In genomic region chr1:138843361-138844091, GRCm38 (mm10) we compare ENCODE assay signal across 10 mouse cellular contexts. TPM values are rescaled to one million over a fixed set of nuclear protein-coding genes. Genes with fewer than 3 reads are reported as not detected.
A peak's percentile ranks its signal among the peaks of the same experiment; 100 is the strongest.
DNase-seq lines count a peak whose midpoint lies in the region; ATAC-seq and TF ChIP-seq lines count a peak whose summit lies in the region.
"Had no signal": no experiment of that assay in that cellular context is flagged by ENCODE, and none has a peak within 500 bp of the region (broad histone marks: within the 10 kb centered on the region; RNA-seq: fewer than 3 reads in every experiment).

No protein-coding gene starts in this region.

- H3K27ac ChIP-seq in heart, adult 2 months, result no peak overlapping the region
- no peak overlapping the region for H3K27ac ChIP-seq in embryonic facial prominence, embryonic 15.5 days (replicated peaks)
- H3K27ac ChIP-seq in intestine, embryonic 14.5 days (ENCODE audit: low read depth), result no peak overlapping the region
- H3K27ac ChIP-seq in midbrain, postnatal 0 days (ENCODE audit: low read depth, low read length), result peak overlapping the region; percentile 90

- no peaks in the 10 kb centered on the region for H3K36me3 ChIP-seq in heart, adult 2 months (ENCODE audit: control insufficient read depth, insufficient read depth, low read length)
- no peaks in the 10 kb centered on the region for H3K36me3 ChIP-seq in embryonic facial prominence, embryonic 15.5 days
- no peaks in the 10 kb centered on the region for H3K36me3 ChIP-seq in intestine, embryonic 14.5 days (ENCODE audit: control insufficient read depth, insufficient read depth, low read length)
- no peaks in the 10 kb centered on the region for H3K36me3 ChIP-seq in midbrain, postnatal 0 days (ENCODE audit: insufficient read depth, low read length)

- TF ChIP-seq EP300 in heart, adult 2 months (IDR thresholded peaks at IDR 0.05; ENCODE audit: insufficient read depth, low read depth, low read length), result no peak

- no peaks in the 10 kb centered on the region for H3K9me3 ChIP-seq in embryonic facial prominence, embryonic 15.5 days (replicated peaks)
- H3K9me3 ChIP-seq in intestine, embryonic 14.5 days (ENCODE audit: control insufficient read depth, low read length), result no peaks in the 10 kb centered on the region
- H3K9me3 ChIP-seq in midbrain, postnatal 0 days (ENCODE audit: low read length), result no peaks in the 10 kb centered on the region

- no peak for ATAC-seq in embryonic facial prominence, embryonic 15.5 days (ENCODE audit: insufficient number of reproducible peaks, low FRiP score, low TSS enrichment, low read depth)
- no peak for ATAC-seq in intestine, embryonic 14.5 days (replicated peaks; ENCODE audit: low FRiP score, low TSS enrichment, low read depth)
- no peak for ATAC-seq in midbrain, postnatal 0 days (ENCODE audit: low FRiP score)
- ATAC-seq in activated CD4-positive, CD25-positive, alpha-beta regulatory T cell, adult 4 months, result no peak
- ATAC-seq: Patski had no signal

- intact Hi-C loops in heart, adult 2 months (cut with DNase I), result loop anchor here (10.0 kb wide), 1 partner anchor 581 kb away; the partner anchor contains the start of gene Zbtb41

- 3% methylated on average over 35 of the region's 35 CpGs for WGBS in heart, adult 2 months
- under 1% methylated on average over 35 of the region's 35 CpGs for WGBS in embryonic facial prominence, embryonic 15.5 days
- 2% methylated on average over 35 of the region's 35 CpGs for WGBS in intestine, embryonic 14.5 days
- 2% methylated on average over 35 of the region's 35 CpGs for WGBS in midbrain, postnatal 0 days

- H3K4me1 ChIP-seq in heart, adult 2 months (ENCODE audit: control insufficient read depth, insufficient read depth, low read length), result peaks cover 3% of the 10 kb centered on the region
- H3K4me1 ChIP-seq in embryonic facial prominence, embryonic 15.5 days, result peaks cover 41% of the 10 kb centered on the region
- peaks cover 12% of the 10 kb centered on the region for H3K4me1 ChIP-seq in intestine, embryonic 14.5 days (replicated peaks; ENCODE audit: control insufficient read depth, insufficient read depth, low read length)
- H3K4me1 ChIP-seq in midbrain, postnatal 0 days (ENCODE audit: insufficient read depth, low read length), result no peaks in the 10 kb centered on the region

- peak overlapping the region; percentile 56 for H3K4me2 ChIP-seq in embryonic facial prominence, embryonic 15.5 days (replicated peaks)
- H3K4me2 ChIP-seq in intestine, embryonic 14.5 days (ENCODE audit: low read length), result peak overlapping the region; percentile 49
- peak overlapping the region; percentile 68 for H3K4me2 ChIP-seq in midbrain, postnatal 0 days (ENCODE audit: low read depth, low read length, poor library complexity, severe bottlenecking)

- peak in 1 of 2 experiments; percentile 41 for DNase-seq in heart, adult 2 months
- DNase-seq in heart, adult 8-10 months (ENCODE audit: low spot score), result no peak
- peak; percentile 50 for DNase-seq in CD4-positive, CD25-positive, alpha-beta regulatory T cell, adult 2 months (ENCODE audit: low read depth, low spot score)
- DNase-seq in intestine, embryonic 14.5 days (ENCODE audit: low spot score), result peak; percentile 74
- no peak for DNase-seq in midbrain, postnatal 0 days (ENCODE audit: low spot score)
- DNase-seq in urinary bladder, postnatal 14 days (ENCODE audit: low spot score), result no peak

- no peak for TF ChIP-seq CTCF in heart, adult 2 months (IDR thresholded peaks at IDR 0.05)
- TF ChIP-seq CTCF in midbrain, postnatal 0 days (IDR thresholded peaks at IDR 0.05), result no peak

- no peaks in the 10 kb centered on the region for H3K79me2 ChIP-seq in heart, adult 2 months (replicated peaks; ENCODE audit: control insufficient read depth, insufficient read depth, low read length)

- H3K9ac ChIP-seq in heart, adult 2 months (ENCODE audit: low read depth, low read length), result no peak overlapping the region
- H3K9ac ChIP-seq in embryonic facial prominence, embryonic 15.5 days, result no peak overlapping the region
- no peak overlapping the region for H3K9ac ChIP-seq in intestine, embryonic 14.5 days (ENCODE audit: low read length)
- peak overlapping the region; percentile 74 for H3K9ac ChIP-seq in midbrain, postnatal 0 days (replicated peaks; ENCODE audit: low read length, poor library complexity, severe bottlenecking)

- H3K27me3 ChIP-seq in heart, adult 2 months (ENCODE audit: control insufficient read depth, insufficient read depth, low read length), result peaks cover 52% of the 10 kb centered on the region
- peaks cover 80% of the 10 kb centered on the region for H3K27me3 ChIP-seq in embryonic facial prominence, embryonic 15.5 days
- H3K27me3 ChIP-seq in intestine, embryonic 14.5 days (replicated peaks; ENCODE audit: control insufficient read depth, insufficient read depth, low read length), result peaks cover 94% of the 10 kb centered on the region
- H3K27me3 ChIP-seq in midbrain, postnatal 0 days (ENCODE audit: insufficient read depth, low read length), result peaks cover 19% of the 10 kb centered on the region

- H3K4me3 ChIP-seq in heart, adult 2 months, result peak overlapping the region; percentile 22; the same call in 1 of the 2 replicates
- peak overlapping the region; percentile 36 for H3K4me3 ChIP-seq in embryonic facial prominence, embryonic 15.5 days (replicated peaks)
- H3K4me3 ChIP-seq in intestine, embryonic 14.5 days (ENCODE audit: low read depth, low read length), result peak overlapping the region; percentile 29
- peak overlapping the region; percentile 44 for H3K4me3 ChIP-seq in midbrain, postnatal 0 days (ENCODE audit: low read depth, low read length)

- no peak for TF ChIP-seq POLR2A in heart, adult 2 months (IDR thresholded peaks at IDR 0.05; ENCODE audit: insufficient read depth, low read depth, low read length)

RNA-seq across cellular contexts. Expression of gene Lhx9, which starts 4.9 kb away (rescaled TPM):
- not detected for total RNA-seq in heart, adult 2 months (2021)
- polyA plus RNA-seq in heart, adult 2 months (2012; rRNA removed), result not detected in 2 replicates
- under 1 TPM in 1 of 4 experiments, not detected in 3; 0.25 TPM for total RNA-seq in heart, adult 8-10 months (2022)
- 0.24 and 0.63 TPM in 2 replicates for polyA plus RNA-seq in embryonic facial prominence, embryonic 15.5 days (2015; fragmentation: Nextera tagmentation; extraction: Ambion mirVana)
- 0.05 TPM in 1 of 2 replicates, not detected in the other for polyA plus RNA-seq in intestine, embryonic 14.5 days (2014; fragmentation: Nextera tagmentation; extraction: Ambion mirVana)
- 125 and 129 TPM in 2 replicates for total RNA-seq in midbrain, postnatal 0 days (2014; rRNA removed)
- 63.1 and 76.9 TPM in 2 replicates for polyA plus RNA-seq in midbrain, postnatal 0 days (2015; fragmentation: Nextera tagmentation; extraction: Ambion mirVana)
- polyA plus RNA-seq in activated CD4-positive, CD25-positive, alpha-beta regulatory T cell, adult 4 months (2017; shearing (Covaris generic)), result not detected
- total RNA-seq: hematopoietic stem cell, adult 5-6 weeks had no signal

RNA-seq across cellular contexts. Expression of gene 2310009B15Rik, which starts 13.1 kb away (rescaled TPM):
- 1 to 10 TPM; 8.0 to 8.3 TPM for total RNA-seq in heart, adult 2 months (2021)
- polyA plus RNA-seq in heart, adult 2 months (2012; rRNA removed), result 12.2 and 13.1 TPM in 2 replicates
- 10 to 100 TPM in 3 of 4 experiments, 1 to 10 TPM in 1; 9.6 to 12.8 (median 10.9) TPM for total RNA-seq in heart, adult 8-10 months (2022)
- polyA plus RNA-seq in embryonic facial prominence, embryonic 15.5 days (2015; fragmentation: Nextera tagmentation; extraction: Ambion mirVana), result 32.8 and 32.9 TPM in 2 replicates
- 43.9 and 46.1 TPM in 2 replicates for polyA plus RNA-seq in intestine, embryonic 14.5 days (2014; fragmentation: Nextera tagmentation; extraction: Ambion mirVana)
- total RNA-seq in midbrain, postnatal 0 days (2014; rRNA removed), result 35.6 and 68.9 TPM in 2 replicates
- polyA plus RNA-seq in midbrain, postnatal 0 days (2015; fragmentation: Nextera tagmentation; extraction: Ambion mirVana), result 49.7 and 50.9 TPM in 2 replicates
- 10 to 100 TPM; 13.2 to 18.1 TPM for polyA plus RNA-seq in activated CD4-positive, CD25-positive, alpha-beta regulatory T cell, adult 4 months (2017; shearing (Covaris generic))

Comparison
In these comparisons a context has a peak if more than half of its experiments do, and no peak if none do; other contexts are left out.
1. DNase-seq: peak in CD4-positive, CD25-positive, alpha-beta regulatory T cell, adult 2 months (single experiment) and intestine, embryonic 14.5 days (single experiment); none in heart, adult 8-10 months (single experiment), midbrain, postnatal 0 days (single experiment) and urinary bladder, postnatal 14 days (single experiment).
2. RNA of gene Lhx9, which starts 4.9 kb away (polyA plus RNA-seq): 63.1 to 76.9 TPM in midbrain, postnatal 0 days; 0.24 to 0.63 TPM in embryonic facial prominence, embryonic 15.5 days, not detected in activated CD4-positive, CD25-positive, alpha-beta regulatory T cell, adult 4 months, 0.05 TPM in intestine, embryonic 14.5 days and not detected in heart, adult 2 months; every median in the first group is over 10 times any median in the second.
3. Peak in every context shown above with its lines, with median percentiles within 50 percentile points of each other: H3K4me3 ChIP-seq and H3K4me2 ChIP-seq.